Mouse (Mus musculus): Measurements from ENCODE around the gene Mtif2.
"Not testable (repeated sequence)": the region's sequence is repeated elsewhere in the genome, so short reads cannot be mapped to it uniquely, and the experiment has no call there.

Gene Mtif2

GRCm38 (mm10) chr11:29525988-29526794 lies at the start of gene Mtif2:
TSS of gene Mtif2 (plus strand) at chr11:29526408.
- DNase-seq (ENCODE audit: low read depth), result peak; percentile 90

DNA sequence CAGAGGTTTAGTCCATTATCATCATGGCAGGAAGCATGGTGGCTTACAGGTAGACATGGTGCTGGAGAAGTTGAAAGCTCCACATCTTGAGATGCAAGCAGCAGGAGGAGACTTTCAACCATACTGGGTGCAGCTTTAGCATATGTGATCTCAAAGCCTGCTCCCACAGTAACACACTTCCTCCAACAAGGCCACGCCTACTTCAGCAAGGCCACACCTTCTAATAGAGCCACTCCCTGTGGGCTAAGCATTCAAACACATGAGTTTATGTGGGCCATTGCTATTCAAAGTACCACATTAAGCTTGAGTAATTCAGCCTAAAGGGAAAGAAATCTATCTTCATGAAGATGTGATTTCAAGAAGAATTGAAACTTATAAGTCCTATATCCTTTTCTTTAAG lies 33.1 kb upstream of the Mtif2 start:
- DNase-seq (ENCODE audit: low read depth), result no peak

GRCm38 (mm10) chr11:29496962-29497361 lies 29.2 kb upstream of the Mtif2 start:
- DNase-seq (ENCODE audit: low read depth), result no peak

DNA sequence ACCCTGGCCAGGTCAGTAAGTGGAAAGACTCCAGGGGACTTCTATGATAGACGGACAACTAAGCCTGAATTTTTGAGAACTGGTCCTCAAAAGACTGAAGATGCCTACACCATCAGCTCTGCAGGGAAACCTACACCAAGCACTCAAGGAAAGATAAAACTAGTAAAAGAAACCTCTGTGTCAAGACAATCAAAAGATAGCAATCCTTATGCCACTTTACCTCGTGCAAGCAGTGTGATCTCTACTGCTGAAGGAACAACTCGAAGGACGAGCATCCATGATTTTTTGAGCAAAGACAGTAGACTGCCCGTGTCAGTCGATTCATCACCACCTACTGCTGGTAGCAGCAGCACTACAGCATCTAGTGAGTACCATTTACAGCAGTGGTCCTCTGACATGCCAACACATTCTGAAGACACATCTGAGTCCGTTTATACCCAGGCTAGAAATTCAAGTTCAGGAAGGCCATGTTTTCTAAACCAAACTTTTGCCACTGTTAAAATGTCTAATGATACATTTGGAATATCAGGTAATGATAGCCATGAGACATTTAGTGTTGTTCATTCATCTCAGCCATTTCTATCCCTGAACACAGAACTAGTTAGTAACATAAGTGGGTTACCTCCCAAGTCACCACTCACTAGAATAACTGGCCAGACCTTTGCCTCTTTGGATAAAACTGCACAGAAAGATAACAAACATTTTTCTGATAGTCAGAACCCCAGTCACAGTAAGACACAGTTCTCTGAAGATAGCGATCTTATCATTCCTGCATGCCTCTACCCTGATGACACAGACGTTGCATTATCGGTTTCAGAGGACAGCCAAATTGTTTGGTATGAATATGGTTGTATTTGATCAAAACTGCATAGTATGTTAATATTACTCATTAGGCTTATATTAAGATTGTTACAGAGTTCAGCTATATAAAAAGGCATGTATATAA lies 22.0 kb upstream of the Mtif2 start:
- DNase-seq (ENCODE audit: low read depth), result no peak

DNA sequence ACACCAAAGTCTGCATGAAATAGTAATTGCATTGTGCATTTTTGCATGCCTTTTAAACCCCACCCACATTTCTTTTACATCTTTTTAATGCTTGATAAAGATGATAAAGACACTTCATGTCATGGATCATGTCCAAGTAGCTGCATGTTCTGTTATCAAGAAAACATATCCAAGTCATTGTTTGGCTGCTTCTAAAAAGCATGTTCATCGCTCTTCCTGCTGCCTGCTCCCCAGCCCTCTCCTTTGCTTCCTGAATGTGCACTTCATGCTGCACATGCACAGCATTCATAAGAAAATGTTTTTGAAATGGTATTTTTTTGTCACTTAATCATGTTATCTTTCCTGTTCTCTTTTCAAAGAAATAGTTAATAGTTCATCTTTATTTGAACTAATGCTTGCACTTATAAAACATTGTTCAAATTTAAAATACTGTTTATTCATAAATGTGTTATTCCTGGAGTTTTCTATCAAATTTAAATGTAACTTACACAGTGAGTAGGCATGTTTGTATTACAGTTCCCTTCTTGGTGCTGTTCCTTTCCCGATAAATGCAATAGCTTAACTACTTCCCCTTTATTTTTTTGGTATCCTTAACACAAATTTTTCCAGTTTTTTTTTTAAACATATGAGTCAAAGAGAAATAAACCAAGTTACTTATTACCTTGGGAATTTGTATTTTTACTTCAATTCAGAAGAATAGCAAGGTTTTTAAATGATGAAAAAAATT lies 21.1 kb upstream of the Mtif2 start:
- no peak for DNase-seq (ENCODE audit: low read depth)

- no peak for DNase-seq (ENCODE audit: low read depth)
Observed at GRCm38 (mm10) chr11:29509421-29509820, 16.8 kb upstream of the Mtif2 start.

DNA sequence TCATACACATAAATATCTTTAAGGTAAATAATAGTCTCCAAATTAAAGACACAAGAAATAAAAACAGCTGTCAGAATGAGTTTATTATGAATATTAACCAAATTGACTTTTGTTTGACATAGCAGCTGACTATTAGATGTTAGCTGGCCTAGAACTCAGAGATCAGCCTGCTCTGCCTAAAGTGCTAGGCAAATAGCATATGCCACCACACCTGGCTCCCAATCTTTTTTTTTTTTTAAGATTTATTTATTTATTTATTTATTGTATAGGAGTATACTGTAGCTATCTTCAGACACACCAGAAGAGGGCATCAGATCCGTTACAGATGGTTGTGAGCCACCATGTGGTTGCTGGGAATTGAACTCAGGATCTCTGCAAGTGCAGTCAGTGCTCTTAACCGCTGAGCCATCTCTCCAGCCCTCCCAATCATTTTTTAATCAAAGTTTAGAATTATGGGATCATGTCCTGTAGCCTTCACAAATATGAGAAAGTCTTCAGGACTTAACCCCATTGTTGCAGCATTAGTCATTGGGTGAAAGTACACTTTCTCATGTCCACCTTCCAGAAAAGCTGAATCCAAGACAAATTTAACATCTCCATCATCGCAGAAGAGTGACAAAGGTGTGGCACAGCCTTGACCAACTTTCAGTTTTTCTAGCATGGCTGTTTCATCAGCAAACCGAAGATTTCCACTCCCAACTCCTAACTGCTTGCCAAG lies 13.2 kb upstream of the Mtif2 start:
- no peak for DNase-seq (ENCODE audit: low read depth)

DNA sequence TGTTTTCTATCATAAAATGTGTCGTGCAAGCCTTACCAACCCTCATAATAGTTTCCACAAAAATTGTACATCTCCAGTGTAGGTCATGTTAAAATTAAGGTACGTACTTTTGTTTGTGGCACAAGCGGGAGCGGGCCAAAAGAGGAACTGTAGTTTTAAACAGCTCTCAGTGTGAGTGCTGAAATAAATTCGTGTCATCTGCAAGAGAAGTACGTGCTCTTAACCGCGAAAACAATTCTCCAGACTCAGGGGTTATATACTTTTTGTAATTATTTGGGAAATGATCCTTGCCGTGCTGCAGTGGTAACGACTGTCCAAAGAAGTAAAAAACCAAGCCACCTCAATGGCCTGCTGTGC lies 11.9 kb upstream of the Mtif2 start:
- no peak for DNase-seq (ENCODE audit: low read depth)

DNA sequence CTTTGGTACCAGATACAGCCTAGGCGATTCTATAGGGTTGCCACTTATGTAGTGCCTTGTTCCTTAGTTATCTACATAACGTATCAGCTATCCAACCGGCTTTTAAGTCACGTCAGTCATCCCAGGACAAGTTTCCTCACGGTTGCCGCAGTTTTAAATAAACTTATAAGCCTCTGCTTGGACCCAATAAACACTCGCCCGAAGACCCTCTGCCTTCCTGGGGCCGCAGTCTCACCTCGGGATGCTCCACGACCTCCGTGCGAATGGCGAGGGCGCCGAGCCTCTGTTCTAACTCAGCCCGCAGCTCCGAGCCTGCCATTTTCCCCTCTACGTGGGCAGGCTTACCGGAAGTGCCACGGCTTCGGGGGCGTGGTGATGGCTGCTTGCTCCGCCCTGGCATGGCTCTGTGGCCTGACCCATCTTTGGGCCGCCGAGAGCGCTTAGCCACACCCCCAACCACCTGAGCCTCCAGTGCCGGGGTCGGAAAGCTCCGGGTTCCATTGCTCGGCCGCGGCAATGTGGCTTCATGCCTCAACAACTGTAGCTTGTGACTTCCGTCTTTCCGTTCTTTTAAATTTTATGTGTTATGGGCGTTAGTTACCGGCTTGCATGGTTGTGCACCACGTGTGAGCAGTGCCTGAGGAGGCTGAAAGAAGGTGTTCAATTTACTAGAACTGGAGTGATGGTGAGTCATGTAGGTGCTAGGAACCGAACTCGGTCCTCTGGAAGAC lies 11.4 kb upstream of the Mtif2 start, which contains the start of gene Prorsd1:
TSS of gene Prorsd1 (minus strand) at position 352 of the 731 bp plus-strand sequence.
- DNase-seq (ENCODE audit: low read depth), result peak; percentile 69

- no peak for DNase-seq (ENCODE audit: low read depth)
Observed at GRCm38 (mm10) chr11:29538201-29538600, 12.0 kb downstream of the Mtif2 start.

DNA sequence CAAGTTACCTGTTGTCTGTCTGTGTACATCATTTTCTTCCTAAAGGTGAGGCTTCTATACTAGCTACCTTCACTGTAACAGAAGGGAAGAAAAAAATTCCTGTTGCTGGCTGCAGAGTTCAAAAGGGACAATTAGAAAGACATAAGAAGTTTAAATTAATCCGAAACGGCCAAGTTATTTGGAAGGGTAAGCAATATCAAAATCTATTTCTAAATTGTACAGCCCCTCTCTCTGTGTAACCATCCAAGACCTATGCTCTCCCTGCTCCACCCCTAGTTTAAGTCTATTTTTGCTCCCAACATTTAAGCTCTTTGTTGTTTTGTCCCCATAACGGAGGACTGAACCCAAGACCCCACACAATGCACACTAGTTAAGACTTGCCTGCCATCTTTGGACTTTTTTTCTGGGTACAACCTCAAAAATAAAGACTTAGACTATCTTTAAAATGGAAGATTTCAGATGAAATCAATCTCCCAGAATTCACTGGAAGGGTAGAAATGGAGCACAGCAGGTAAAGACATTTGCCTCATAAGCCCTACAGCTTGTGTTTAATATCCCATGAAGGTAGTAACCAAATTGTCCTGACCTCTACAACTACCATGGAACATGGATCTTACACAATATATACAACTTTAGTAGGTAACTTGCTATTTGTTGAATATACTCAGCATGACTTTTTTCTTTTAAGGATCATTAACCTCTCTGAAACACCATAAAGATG lies 18.2 kb downstream of the Mtif2 start:
- no peak for DNase-seq (ENCODE audit: low read depth)

DNA sequence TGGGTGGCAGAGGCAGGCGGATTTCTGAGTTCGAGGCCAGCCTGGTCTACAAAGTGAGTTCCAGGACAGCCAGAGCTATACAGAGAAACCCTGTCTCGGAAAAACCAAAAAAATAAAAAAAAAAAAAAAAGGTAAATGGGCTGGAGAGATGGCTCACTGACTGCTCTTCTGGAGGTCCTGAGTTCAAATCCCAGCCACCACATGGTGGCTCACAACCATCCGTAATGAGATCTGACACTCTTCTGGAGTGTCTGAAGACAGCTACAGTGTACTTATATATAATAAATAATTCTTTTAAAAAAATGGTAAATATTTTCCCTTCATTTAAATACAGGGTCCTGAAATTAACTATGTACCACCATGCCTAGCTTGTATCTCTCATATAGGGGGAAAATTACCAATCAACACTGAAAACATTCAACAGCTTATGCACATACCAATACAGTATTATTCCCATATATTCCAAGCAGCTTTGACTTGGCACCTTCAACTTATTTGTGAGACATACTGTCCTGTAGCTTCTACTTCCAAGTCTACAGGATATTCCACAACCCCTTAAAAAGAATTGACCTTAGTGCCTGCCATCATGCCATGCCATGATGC lies 19.0 kb downstream of the Mtif2 start:
- not testable (repeated sequence) for DNase-seq (ENCODE audit: low read depth)

GRCm38 (mm10) chr11:29546297-29546696 lies 20.1 kb downstream of the Mtif2 start:
- peak; percentile 6 for DNase-seq (ENCODE audit: low read depth)

GRCm38 (mm10) chr11:29546762-29547161 lies 20.6 kb downstream of the Mtif2 start:
- peak; percentile 30 for DNase-seq (ENCODE audit: low read depth)

- DNase-seq (ENCODE audit: low read depth), result no peak
Observed at GRCm38 (mm10) chr11:29547249-29547751, 21.1 kb downstream of the Mtif2 start.

DNA sequence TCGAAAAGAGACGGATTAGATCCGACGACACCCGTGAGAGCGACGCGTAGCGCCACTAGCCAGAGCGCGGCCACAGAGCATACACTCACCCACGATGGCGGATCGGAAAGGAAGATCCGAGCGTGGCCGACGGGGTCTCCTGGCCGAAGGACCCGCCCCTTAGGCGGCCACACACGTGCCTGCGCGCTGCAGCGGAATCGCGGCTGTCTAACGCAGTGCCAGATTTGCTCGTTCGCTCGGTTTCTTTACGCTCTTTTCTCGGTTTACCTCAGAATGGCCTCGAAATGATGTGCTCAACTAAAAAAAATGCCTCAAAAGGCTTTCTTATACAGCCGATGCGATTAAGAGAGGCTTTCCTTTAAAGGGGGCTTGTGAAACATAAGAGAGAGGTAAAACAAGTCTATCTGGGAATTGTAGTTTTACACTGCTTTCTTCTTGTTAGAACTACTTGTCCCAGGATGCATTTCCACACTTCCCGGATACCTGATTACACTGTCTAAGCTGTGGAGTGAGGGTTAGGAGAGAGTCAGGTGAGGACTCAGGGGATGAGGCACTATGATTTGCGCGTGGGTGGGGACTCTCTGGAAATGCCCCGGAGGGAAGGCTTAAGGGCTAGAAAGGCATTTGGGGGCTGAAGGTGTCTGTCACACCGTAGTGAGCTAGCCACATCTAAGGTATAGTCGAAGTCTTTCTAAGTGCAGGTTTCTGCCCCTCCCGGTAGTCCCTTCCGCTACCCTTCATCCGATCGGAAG lies 21.7 kb downstream of the Mtif2 start, which contains the start of the genes Clhc1 and Rps27a:
TSS of gene Clhc1 (plus strand) at position 199 of the 752 bp plus-strand sequence.
TSS of gene Rps27a (minus strand) at position 358 of the 752 bp plus-strand sequence.
- peak; percentile 95 for DNase-seq (ENCODE audit: low read depth)

- DNase-seq (ENCODE audit: low read depth), result no peak
Observed at GRCm38 (mm10) chr11:29548504-29549424, 22.6 kb downstream of the Mtif2 start.

GRCm38 (mm10) chr11:29549425-29549778 lies 23.2 kb downstream of the Mtif2 start:
- no peak for DNase-seq (ENCODE audit: low read depth)

Measured in NIH3T3 (cell line).